Mouse (Mus musculus) spleen, adult 2 months (tissue): ENCODE measurements around the gene Auts2. TPM values are rescaled to one million over a fixed set of nuclear protein-coding genes. Genes with fewer than 3 reads are reported as not detected.

Experiments
- DNase-seq, 2 experiments: peaks; one replicate each; pipeline versions ENCODE4 v3.0.0 to v3.0.0-alpha.2; 2012 to 2021; ENCODE audit warnings: low spot score in 2 of 2, low read depth in 1 of 2
- H3K27ac ChIP-seq: fragments of 200-500 bp; 2 replicates; pipeline ENCODE4 v1.5.1; 2012; ENCODE audit warnings: low read length, inconsistent platforms; ENCODE audit not compliant: insufficient read depth
- H3K27me3 ChIP-seq: fragments of 200-500 bp; 2 replicates; pipeline ENCODE4 v1.6.1; 2012; ENCODE audit warnings: mild to moderate bottlenecking, moderate library complexity, low read length, inconsistent platforms; ENCODE audit not compliant: control insufficient read depth, insufficient read depth
- H3K36me3 ChIP-seq: fragments of 200-500 bp; 2 replicates; pipeline ENCODE4 v1.6.1; 2012; ENCODE audit warnings: mild to moderate bottlenecking, low read length, inconsistent platforms; ENCODE audit not compliant: control insufficient read depth, insufficient read depth
- H3K4me1 ChIP-seq: fragments of 200-500 bp; 2 replicates; pipeline ENCODE4 v1.6.1; 2011; ENCODE audit warnings: inconsistent platforms; ENCODE audit not compliant: control insufficient read depth, insufficient read depth, insufficient read length
- H3K4me3 ChIP-seq: fragments of 200-500 bp; 2 replicates; pipeline ENCODE4 v1.5.1; 2011; ENCODE audit warnings: mild to moderate bottlenecking, inconsistent platforms; ENCODE audit not compliant: insufficient read depth, insufficient read length; ENCODE audit errors: extremely low read depth
- CTCF ChIP-seq: fragments of 200-500 bp; IDR thresholded peaks from 2 replicates; pipeline ENCODE4 v1.5.1; 2011; ENCODE audit warnings: mild to moderate bottlenecking, inconsistent platforms; ENCODE audit not compliant: insufficient read depth, insufficient read length, insufficient replicate concordance; ENCODE audit errors: extremely low read depth
- POLR2A ChIP-seq: fragments of 200-500 bp; IDR thresholded peaks from 2 replicates; pipeline ENCODE4 v1.6.1; 2011; ENCODE audit warnings: low read depth, low read length, inconsistent platforms
- WGBS: fragments of 180-500 bp; shearing (Covaris S2); methylation state at CpG from one replicate; pipeline ENCODE4 v1.1.7; 2018; 5-methylcytosine and 5-hydroxymethylcytosine counted together
- polyA plus RNA-seq: library from polyadenylated mRNA; depleted of rRNA; stranded (reverse); fragments of >200 nt; gene quantifications from 2 replicates; pipeline ENCODE4 v1.2.3, GENCODE M21; 2012

The Auts2 gene
- polyA plus RNA-seq, 1 experiment: 1.3 TPM

GRCm38 (mm10) chr5:131430109-131430508 lies 1113.0 kb downstream of the Auts2 start:
- no peaks in the 10 kb centered on the region for H3K27me3 ChIP-seq
- TF ChIP-seq POLR2A: no peak
- peak; percentile 23; the same call in 1 of the 2 replicates for TF ChIP-seq CTCF
- no peak overlapping the region for H3K27ac ChIP-seq
- WGBS: 26% methylated on average over 8 of the region's 8 CpGs
- H3K36me3 ChIP-seq: no peaks in the 10 kb centered on the region
- H3K4me3 ChIP-seq: no peak overlapping the region
- H3K4me1 ChIP-seq: no peaks in the 10 kb centered on the region
- DNase-seq: no peak

GRCm38 (mm10) chr5:131429563-131429962 lies 1113.6 kb downstream of the Auts2 start:
- no peak for DNase-seq
- Histone ChIP-seq H3K27ac (no peak overlapping the region), H3K4me3 (no peak overlapping the region), H3K27me3 (no peaks in the 10 kb centered on the region), H3K4me1 (no peaks in the 10 kb centered on the region), H3K36me3 (no peaks in the 10 kb centered on the region)
- 62% methylated on average over 6 of the region's 6 CpGs for WGBS
- no peak for TF ChIP-seq CTCF
- TF ChIP-seq POLR2A: no peak

- WGBS: 38% methylated on average over 11 of the region's 11 CpGs
- no peak overlapping the region for H3K4me3 ChIP-seq
- H3K4me1 ChIP-seq: no peaks in the 10 kb centered on the region
- H3K27ac ChIP-seq: no peak overlapping the region
- no peaks in the 10 kb centered on the region for H3K36me3 ChIP-seq
- DNase-seq: peak in 1 of 2 experiments; percentile 12
- H3K27me3 ChIP-seq: no peaks in the 10 kb centered on the region
- no peak for TF ChIP-seq POLR2A
- TF ChIP-seq CTCF: peak; percentile 42; the same call in 1 of the 2 replicates
These were observed 1115.3 kb downstream of the Auts2 start for GRCm38 (mm10) chr5:131427734-131428413.

- no peaks in the 10 kb centered on the region for H3K27me3 ChIP-seq
- H3K4me1 ChIP-seq: no peaks in the 10 kb centered on the region
- no peaks in the 10 kb centered on the region for H3K36me3 ChIP-seq
- WGBS: 85% methylated on average over 3 of the region's 3 CpGs
- no peak overlapping the region for H3K27ac ChIP-seq
- TF ChIP-seq CTCF: no peak
- TF ChIP-seq POLR2A: no peak
- no peak overlapping the region for H3K4me3 ChIP-seq
- no peak for DNase-seq
These were observed 1120.4 kb downstream of the Auts2 start for GRCm38 (mm10) chr5:131422737-131423136.

- Histone ChIP-seq H3K27ac (no peak overlapping the region), H3K36me3 (no peaks in the 10 kb centered on the region), H3K27me3 (no peaks in the 10 kb centered on the region), H3K4me1 (no peaks in the 10 kb centered on the region), H3K4me3 (no peak overlapping the region)
- TF ChIP-seq POLR2A (no peak), CTCF (no peak)
- DNase-seq: no peak
- WGBS: 62% methylated on average over 2 of the region's 2 CpGs
These were observed 1122.7 kb downstream of the Auts2 start for GRCm38 (mm10) chr5:131420406-131420805.

- no peaks in the 10 kb centered on the region for H3K4me1 ChIP-seq
- H3K27ac ChIP-seq: no peak overlapping the region
- no peak for DNase-seq
- H3K4me3 ChIP-seq: no peak overlapping the region
- 56% methylated on average over 1 of the region's 1 CpGs for WGBS
- TF ChIP-seq CTCF: no peak
- TF ChIP-seq POLR2A: no peak
- no peaks in the 10 kb centered on the region for H3K36me3 ChIP-seq
- H3K27me3 ChIP-seq: no peaks in the 10 kb centered on the region
These were observed 1127.1 kb downstream of the Auts2 start for GRCm38 (mm10) chr5:131415902-131416545.

- H3K4me1 ChIP-seq: no peaks in the 10 kb centered on the region
- H3K36me3 ChIP-seq: no peaks in the 10 kb centered on the region
- DNase-seq: no peak
- no peaks in the 10 kb centered on the region for H3K27me3 ChIP-seq
- H3K27ac ChIP-seq: no peak overlapping the region
- WGBS: 79% methylated on average over 3 of the region's 3 CpGs
- H3K4me3 ChIP-seq: no peak overlapping the region
- TF ChIP-seq POLR2A (no peak), CTCF (no peak)
These were observed 1144.9 kb downstream of the Auts2 start for GRCm38 (mm10) chr5:131398250-131398649.
